Mouse (Mus musculus) forebrain, embryonic 16.5 days (tissue): Measurements from ENCODE around the gene Smchd1. TPM values are rescaled to one million over a fixed set of nuclear protein-coding genes. Genes with fewer than 3 reads are reported as not detected.

Experiments used
- ATAC-seq: fragments of 200-750 bp; cut with Nextera tagmentation; 2 replicates; pipeline ENCODE4 v1.8.0; 2017; ENCODE audit warnings: mild to moderate bottlenecking, moderate library complexity
- H3K27ac ChIP-seq: fragments of 300-500 bp; sonication (generic); 2 replicates; pipeline ENCODE4 v1.5.1; 2014; ENCODE audit warnings: low read length, control low read depth
- H3K27me3 ChIP-seq: fragments of 300-500 bp; sonication (generic); replicated peaks from 2 replicates; pipeline ENCODE4 v1.6.1; 2014; ENCODE audit warnings: low read length; ENCODE audit not compliant: control insufficient read depth, insufficient read depth
- H3K36me3 ChIP-seq: fragments of 300-500 bp; sonication (generic); 2 replicates; pipeline ENCODE4 v1.6.1; 2014; ENCODE audit not compliant: control insufficient read depth, insufficient read depth
- H3K4me1 ChIP-seq: fragments of 300-500 bp; sonication (generic); replicated peaks from 2 replicates; pipeline ENCODE4 v1.6.1; 2014; ENCODE audit warnings: low read length; ENCODE audit not compliant: control insufficient read depth, insufficient read depth
- H3K4me2 ChIP-seq: fragments of 300-500 bp; sonication (generic); 2 replicates; pipeline ENCODE4 v1.6.1; 2014; ENCODE audit warnings: mild to moderate bottlenecking, low read length, control low read depth
- H3K4me3 ChIP-seq: fragments of 300-500 bp; sonication (generic); replicated peaks from 2 replicates; pipeline ENCODE4 v1.5.1; 2014; ENCODE audit warnings: mild to moderate bottlenecking, low read length, control low read depth
- H3K9ac ChIP-seq: fragments of 300-500 bp; sonication (generic); replicated peaks from 2 replicates; pipeline ENCODE4 v1.6.1; 2014; ENCODE audit warnings: low read depth, low read length, control low read depth
- H3K9me3 ChIP-seq: fragments of 300-500 bp; sonication (generic); 2 replicates; pipeline ENCODE4 v1.6.1; 2016; ENCODE audit warnings: low read length; ENCODE audit not compliant: control insufficient read depth
- WGBS: fragments of 180-500 bp; shearing (Covaris S2); extraction: QIAGEN DNeasy Blood & Tissue Kit; methylation state at CpG from one replicate; pipeline ENCODE4 v1.1.7; 2014; 5-methylcytosine and 5-hydroxymethylcytosine counted together
- polyA plus RNA-seq: library from polyadenylated mRNA; unstranded; fragments of >200 nt; fragmentation: Nextera tagmentation; extraction: Ambion mirVana; gene quantifications from 2 replicates; pipeline ENCODE4 v1.2.1, GENCODE M21; 2015

Gene Smchd1
- 53.4 and 54.1 TPM in 2 replicates for polyA plus RNA-seq

- Histone ChIP-seq H3K9me3 (no peaks in the 10 kb centered on the region), H3K4me1 (peaks cover 15% of the 10 kb centered on the region), H3K36me3 (no peaks in the 10 kb centered on the region), H3K4me3 (peak within 1 kb of the TSS; percentile 97), H3K9ac (peak within 1 kb of the TSS; percentile 87), H3K4me2 (peak within 1 kb of the TSS; percentile 88), H3K27me3 (no peaks in the 10 kb centered on the region), H3K27ac (peak within 1 kb of the TSS; percentile 96)
- WGBS = under 1% methylated on average over 94 of the region's 109 CpGs
- peak; percentile 95 for ATAC-seq
These were observed at the start of gene Smchd1 for GRCm38 (mm10) chr17:71474762-71475704. Smchd1 (minus strand) TSS chr17:71475343.

- WGBS = 97% methylated on average over 11 of the region's 11 CpGs
- no peak overlapping the region for H3K4me3 ChIP-seq
- H3K36me3 ChIP-seq = no peaks in the 10 kb centered on the region
- no peak overlapping the region for H3K9ac ChIP-seq
- H3K27me3 ChIP-seq = no peaks in the 10 kb centered on the region
- ATAC-seq = no peak
- no peak overlapping the region for H3K27ac ChIP-seq
- no peak overlapping the region for H3K4me2 ChIP-seq
- no peaks in the 10 kb centered on the region for H3K9me3 ChIP-seq
- H3K4me1 ChIP-seq = no peaks in the 10 kb centered on the region
These were observed 35.2 kb upstream of the Smchd1 start for GRCm38 (mm10) chr17:71510297-71510696.

GRCm38 (mm10) chr17:71506832-71507231 is 31.7 kb upstream of the Smchd1 start:
- H3K9me3 ChIP-seq = no peaks in the 10 kb centered on the region
- H3K36me3 ChIP-seq = no peaks in the 10 kb centered on the region
- H3K27ac ChIP-seq = no peak overlapping the region
- H3K27me3 ChIP-seq = no peaks in the 10 kb centered on the region
- ATAC-seq = no peak
- H3K4me2 ChIP-seq = no peak overlapping the region
- no peak overlapping the region for H3K9ac ChIP-seq
- WGBS = 89% methylated on average over 8 of the region's 8 CpGs
- H3K4me1 ChIP-seq = no peaks in the 10 kb centered on the region
- no peak overlapping the region for H3K4me3 ChIP-seq

- H3K27me3 ChIP-seq = no peaks in the 10 kb centered on the region
- no peak overlapping the region for H3K9ac ChIP-seq
- ATAC-seq = no peak
- 88% methylated on average over 4 of the region's 4 CpGs for WGBS
- no peak overlapping the region for H3K4me3 ChIP-seq
- H3K9me3 ChIP-seq = no peaks in the 10 kb centered on the region
- H3K36me3 ChIP-seq = no peaks in the 10 kb centered on the region; the same call in 1 of the 2 replicates
- no peaks in the 10 kb centered on the region for H3K4me1 ChIP-seq
- no peak overlapping the region for H3K4me2 ChIP-seq
- H3K27ac ChIP-seq = no peak overlapping the region
These were observed 20.6 kb upstream of the Smchd1 start for GRCm38 (mm10) chr17:71495784-71496183.

- no peak for ATAC-seq
- WGBS = 70% methylated on average over 4 of the region's 4 CpGs
- Histone ChIP-seq H3K4me1 (no peaks in the 10 kb centered on the region), H3K4me2 (no peak overlapping the region), H3K27ac (no peak overlapping the region), H3K9ac (no peak overlapping the region), H3K9me3 (no peaks in the 10 kb centered on the region), H3K4me3 (no peak overlapping the region), H3K36me3 (no peaks in the 10 kb centered on the region), H3K27me3 (no peaks in the 10 kb centered on the region)
These were observed 16.2 kb upstream of the Smchd1 start for GRCm38 (mm10) chr17:71491332-71491686.

- H3K27ac ChIP-seq = no peak overlapping the region
- H3K36me3 ChIP-seq = no peaks in the 10 kb centered on the region
- 87% methylated on average over 9 of the region's 9 CpGs for WGBS
- H3K4me2 ChIP-seq = no peak overlapping the region
- ATAC-seq = no peak
- no peak overlapping the region for H3K4me3 ChIP-seq
- no peaks in the 10 kb centered on the region for H3K4me1 ChIP-seq
- no peak overlapping the region for H3K9ac ChIP-seq
- no peaks in the 10 kb centered on the region for H3K27me3 ChIP-seq
- no peaks in the 10 kb centered on the region for H3K9me3 ChIP-seq
These were observed 15.7 kb upstream of the Smchd1 start for GRCm38 (mm10) chr17:71490666-71491331.

- Histone ChIP-seq H3K27me3 (no peaks in the 10 kb centered on the region), H3K27ac (no peak overlapping the region), H3K4me3 (no peak overlapping the region), H3K4me1 (no peaks in the 10 kb centered on the region), H3K4me2 (no peak overlapping the region), H3K36me3 (no peaks in the 10 kb centered on the region), H3K9ac (no peak overlapping the region), H3K9me3 (no peaks in the 10 kb centered on the region)
- 76% methylated on average over 9 of the region's 9 CpGs for WGBS
- ATAC-seq = no peak
These were observed 14.7 kb upstream of the Smchd1 start for GRCm38 (mm10) chr17:71489703-71490461.

GRCm38 (mm10) chr17:71486231-71486851 is 11.2 kb upstream of the Smchd1 start:
- WGBS = 52% methylated on average over 8 of the region's 8 CpGs
- ATAC-seq = no peak
- H3K4me2 ChIP-seq = no peak overlapping the region

More at GRCm38 (mm10) chr17:71486231-71486851, 11.2 kb upstream of the Smchd1 start:
- no peaks in the 10 kb centered on the region for H3K27me3 ChIP-seq
- H3K27ac ChIP-seq = no peak overlapping the region
- H3K36me3 ChIP-seq = no peaks in the 10 kb centered on the region
- no peak overlapping the region for H3K4me3 ChIP-seq
- H3K9me3 ChIP-seq = no peaks in the 10 kb centered on the region
- H3K4me1 ChIP-seq = no peaks in the 10 kb centered on the region
- H3K9ac ChIP-seq = no peak overlapping the region
